Mouse (Mus musculus) cerebellum, adult 2 months (tissue): ENCODE measurements around the gene Qrich1.

ENCODE experiments used
- CTCF ChIP-seq: fragments of 200-500 bp; IDR thresholded peaks from 2 replicates; pipeline ENCODE4 v1.5.1; 2011; ENCODE audit warnings: low read depth, mild to moderate bottlenecking, control low read depth, low read length, moderate library complexity, borderline replicate concordance; ENCODE audit not compliant: insufficient read depth
- POLR2A ChIP-seq: fragments of 200-500 bp; IDR thresholded peaks from 2 replicates; pipeline ENCODE4 v1.6.1; 2011; ENCODE audit warnings: low read length, control low read depth, borderline replicate concordance; ENCODE audit not compliant: insufficient read depth

DNA sequence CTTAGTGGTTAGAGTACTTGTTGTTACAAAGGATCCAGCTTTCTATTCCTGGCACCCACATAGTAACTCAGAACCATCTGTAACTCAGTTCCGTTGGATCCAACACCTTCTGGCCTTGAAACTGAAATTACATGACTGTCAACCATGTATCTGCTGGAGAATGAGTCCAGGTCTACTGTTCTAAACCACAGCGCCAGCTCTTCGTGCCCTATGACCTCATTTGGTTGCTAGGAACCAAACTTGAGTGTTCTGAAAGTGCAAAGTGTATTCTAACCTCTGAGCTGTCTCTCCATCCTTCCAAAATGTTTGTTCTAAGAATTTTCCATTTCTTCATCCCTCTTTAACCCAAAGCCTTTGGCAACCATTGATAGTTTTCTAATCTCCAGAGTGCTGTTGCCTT is 29.4 kb downstream of the Qrich1 start:
- TF ChIP-seq CTCF (no peak), POLR2A (no peak)
